Mouse (Mus musculus) heart, embryonic 10.5 days (tissue): Measurements from ENCODE around the gene Pradc1. TPM values are rescaled to one million over a fixed set of nuclear protein-coding genes. Genes with fewer than 3 reads are reported as not detected.

Experiments used
- DNase-seq: peaks from one replicate; pipeline ENCODE4 v3.0.0-alpha.2; 2017; ENCODE audit warnings: low spot score
- H3K27ac ChIP-seq: fragments of 300-500 bp; sonication (generic); 2 replicates; pipeline ENCODE4 v1.5.1; 2016; ENCODE audit warnings: mild to moderate bottlenecking
- H3K27me3 ChIP-seq: fragments of 300-500 bp; sonication (generic); 2 replicates; pipeline ENCODE4 v1.6.1; 2016; ENCODE audit warnings: mild to moderate bottlenecking; ENCODE audit not compliant: poor library complexity, insufficient read depth, severe bottlenecking
- H3K36me3 ChIP-seq: fragments of 300-500 bp; sonication (generic); 2 replicates; pipeline ENCODE4 v1.6.1; 2016; ENCODE audit warnings: mild to moderate bottlenecking, moderate library complexity
- H3K4me1 ChIP-seq: fragments of 300-500 bp; sonication (generic); 2 replicates; pipeline ENCODE4 v1.6.1; 2016; ENCODE audit warnings: mild to moderate bottlenecking
- H3K4me3 ChIP-seq: fragments of 300-500 bp; sonication (generic); 2 replicates; pipeline ENCODE4 v1.5.1; 2016; ENCODE audit warnings: mild to moderate bottlenecking, moderate library complexity
- H3K9me3 ChIP-seq: fragments of 300-500 bp; sonication (generic); 2 replicates; pipeline ENCODE4 v1.6.1; 2016; ENCODE audit warnings: mild to moderate bottlenecking, moderate library complexity
- WGBS: fragments of 180-500 bp; shearing (Covaris S2); methylation state at CpG from one replicate; pipeline ENCODE4 v1.1.7; 2016; 5-methylcytosine and 5-hydroxymethylcytosine counted together
- polyA plus RNA-seq: library from polyadenylated mRNA; unstranded; fragments of >200 nt; fragmentation: Nextera tagmentation; extraction: Ambion mirVana; gene quantifications from 2 replicates; pipeline ENCODE4 v1.2.1, GENCODE M21; 2016

Gene Pradc1
- polyA plus RNA-seq, 1 experiment from 2014 or later: 38.9 TPM

GRCm38 (mm10) chr6:85444266-85444965, 7.4 kb downstream of the Pradc1 start:
- Histone ChIP-seq H3K4me1 (peaks cover 11% of the 10 kb centered on the region; the same call in 1 of the 2 replicates), H3K27me3 (no peaks in the 10 kb centered on the region), H3K36me3 (peaks cover 81% of the 10 kb centered on the region), H3K4me3 (no peak overlapping the region), H3K27ac (no peak overlapping the region), H3K9me3 (no peaks in the 10 kb centered on the region)
- WGBS: 80% methylated on average over 8 of the region's 8 CpGs
- no peak for DNase-seq

DNA sequence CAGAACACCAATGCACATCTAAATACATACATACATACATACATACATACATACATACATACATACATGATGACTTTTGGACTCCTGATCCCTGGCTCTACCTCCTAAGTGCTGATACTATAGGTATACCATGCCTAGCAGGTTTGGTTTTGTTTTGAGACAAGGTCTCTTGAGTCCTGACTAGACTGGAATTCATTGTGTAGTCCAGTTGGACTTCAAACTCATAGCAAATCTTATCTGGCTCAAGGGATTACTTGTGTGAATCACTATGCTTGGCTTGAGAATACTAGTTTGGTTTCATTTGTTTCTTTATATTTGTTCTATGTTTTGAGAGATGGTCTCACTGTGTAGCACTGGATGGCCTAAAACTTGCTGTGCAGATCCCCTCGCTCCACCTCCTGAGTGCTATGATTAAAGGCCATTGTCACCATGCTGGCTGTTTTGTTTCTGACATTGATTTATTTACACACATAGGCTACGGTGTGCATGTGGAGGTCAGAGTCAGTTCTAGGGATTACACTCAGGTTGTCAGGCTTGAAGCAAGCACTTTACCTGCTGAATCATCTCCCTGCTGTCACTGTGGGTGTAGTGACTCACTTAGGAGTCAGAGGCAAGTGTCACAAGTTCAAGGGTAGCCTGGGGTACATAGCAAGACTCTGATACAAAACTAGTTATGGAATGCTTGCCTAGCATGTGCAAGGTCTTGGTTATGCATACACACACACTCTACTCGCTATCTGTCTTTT, 8.1 kb downstream of the Pradc1 start:
- H3K4me1 ChIP-seq: peaks cover 11% of the 10 kb centered on the region; the same call in 1 of the 2 replicates
- 88% methylated on average over 3 of the region's 3 CpGs for WGBS
- no peaks in the 10 kb centered on the region for H3K27me3 ChIP-seq
- H3K36me3 ChIP-seq: peaks cover 89% of the 10 kb centered on the region
- no peaks in the 10 kb centered on the region for H3K9me3 ChIP-seq
- DNase-seq: no peak
- H3K27ac ChIP-seq: no peak overlapping the region
- H3K4me3 ChIP-seq: no peak overlapping the region

GRCm38 (mm10) chr6:85441142-85441541, 10.6 kb downstream of the Pradc1 start:
- no peak for DNase-seq
- no peaks in the 10 kb centered on the region for H3K27me3 ChIP-seq
- H3K9me3 ChIP-seq: no peaks in the 10 kb centered on the region
- WGBS: 93% methylated on average over 4 of the region's 4 CpGs
- no peak overlapping the region for H3K4me3 ChIP-seq
- H3K4me1 ChIP-seq: peaks cover 17% of the 10 kb centered on the region
- peaks cover 84% of the 10 kb centered on the region for H3K36me3 ChIP-seq
- no peak overlapping the region for H3K27ac ChIP-seq

GRCm38 (mm10) chr6:85436631-85437030, 15.1 kb downstream of the Pradc1 start:
- no peak overlapping the region for H3K4me3 ChIP-seq
- WGBS: 77% methylated on average over 5 of the region's 6 CpGs

DNA sequence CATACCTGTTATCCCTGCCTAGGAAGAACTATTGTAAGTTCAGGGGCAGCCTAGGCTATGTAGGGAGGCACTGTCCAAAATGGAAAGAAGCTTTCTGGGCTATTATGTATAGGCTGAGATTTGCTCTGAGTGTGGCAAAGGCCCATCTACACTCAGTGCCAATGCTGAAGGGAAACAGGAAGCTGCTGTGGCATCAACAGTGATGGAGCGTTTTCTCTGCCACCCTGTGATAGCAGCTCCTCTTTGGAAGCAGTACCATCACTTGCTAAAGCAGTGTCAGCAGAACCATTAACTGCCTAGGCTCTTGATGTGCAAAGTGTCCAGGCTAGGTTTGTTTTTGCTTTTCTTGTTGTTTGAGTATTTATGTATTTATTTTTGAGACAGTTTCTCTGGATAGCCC, 15.6 kb downstream of the Pradc1 start:
- Histone ChIP-seq H3K4me3 (no peak overlapping the region), H3K36me3 (peaks cover 35% of the 10 kb centered on the region), H3K27me3 (no peaks in the 10 kb centered on the region), H3K9me3 (no peaks in the 10 kb centered on the region), H3K4me1 (peaks cover 34% of the 10 kb centered on the region), H3K27ac (no peak overlapping the region)
- 86% methylated on average over 1 of the region's 1 CpGs for WGBS
- no peak for DNase-seq

More at GRCm38 (mm10) chr6:85436631-85437030, 15.1 kb downstream of the Pradc1 start:
- Histone ChIP-seq H3K27me3 (no peaks in the 10 kb centered on the region), H3K27ac (no peak overlapping the region), H3K9me3 (no peaks in the 10 kb centered on the region), H3K36me3 (peaks cover 39% of the 10 kb centered on the region), H3K4me1 (peaks cover 30% of the 10 kb centered on the region)
- DNase-seq: no peak

DNA sequence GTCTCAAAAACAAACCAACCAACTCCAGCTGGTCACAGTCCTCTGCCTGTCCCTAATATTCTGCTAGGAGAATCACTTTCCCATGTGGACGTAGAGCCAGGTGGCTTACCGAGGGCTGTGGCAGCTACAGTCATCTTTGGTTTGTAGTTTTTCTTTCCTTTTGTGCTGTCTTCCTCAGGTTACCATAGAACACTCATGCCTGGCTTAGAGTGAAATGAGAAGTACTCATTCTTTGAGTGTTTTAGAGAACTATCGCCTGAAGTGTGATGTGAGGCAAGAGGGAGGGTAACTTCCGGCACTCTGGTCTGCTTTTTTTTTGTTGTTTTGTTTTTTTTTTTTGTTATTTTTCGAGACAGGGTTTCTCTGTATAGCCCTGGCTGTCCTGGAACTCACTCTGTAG, 17.9 kb downstream of the Pradc1 start:
- H3K27me3 ChIP-seq: peaks cover 6% of the 10 kb centered on the region; the same call in 1 of the 2 replicates
- no peaks in the 10 kb centered on the region for H3K9me3 ChIP-seq
- no peak overlapping the region for H3K27ac ChIP-seq
- peaks cover 27% of the 10 kb centered on the region for H3K4me1 ChIP-seq
- DNase-seq: no peak
- WGBS: 85% methylated on average over 5 of the region's 5 CpGs
- H3K4me3 ChIP-seq: no peak overlapping the region
- H3K36me3 ChIP-seq: peaks cover 12% of the 10 kb centered on the region

DNA sequence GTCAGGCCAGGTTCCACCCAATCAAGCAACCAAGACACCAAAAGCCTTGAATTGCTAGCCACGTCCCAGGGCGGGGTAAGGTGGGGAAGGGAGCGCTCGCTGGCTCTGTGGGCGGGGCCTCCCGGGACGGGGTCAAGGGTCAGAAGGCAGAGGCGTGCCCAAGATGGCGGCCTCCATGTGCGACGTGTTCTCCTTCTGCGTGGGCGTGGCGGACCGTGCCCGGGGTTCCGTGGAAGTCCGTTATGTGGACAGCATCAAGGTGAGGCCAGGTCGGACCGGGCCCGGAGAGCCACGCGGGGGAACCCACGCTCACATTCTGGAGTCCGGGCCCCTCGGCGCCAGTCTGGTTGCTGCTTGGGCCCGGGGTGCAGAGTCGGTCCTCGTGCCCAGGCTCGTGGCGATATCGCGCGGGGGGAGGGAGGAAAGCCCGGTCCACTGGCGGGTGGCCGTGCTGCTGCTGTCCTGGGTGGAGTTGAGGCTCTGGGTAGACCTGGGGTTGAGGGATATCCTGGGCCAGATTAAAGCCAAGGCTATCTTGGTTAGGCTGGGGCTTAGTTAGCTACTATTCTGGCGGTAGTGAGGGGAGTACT, 19.8 kb downstream of the Pradc1 start, which contains the start of gene Smyd5:
Gene Smyd5, plus strand, starts transcription at position 148 of the 590 bp plus-strand sequence.
- 0% methylated on average over 38 of the region's 39 CpGs for WGBS

GRCm38 (mm10) chr6:85431274-85431841, 20.4 kb downstream of the Pradc1 start:
- Histone ChIP-seq H3K27ac (peak overlapping the region; percentile 95), H3K4me3 (peak overlapping the region; percentile 98), H3K9me3 (no peaks in the 10 kb centered on the region), H3K4me1 (peaks cover 22% of the 10 kb centered on the region), H3K27me3 (peaks cover 26% of the 10 kb centered on the region; the same call in 1 of the 2 replicates), H3K36me3 (no peaks in the 10 kb centered on the region)
- DNase-seq: no peak
- WGBS: 46% methylated on average over 8 of the region's 8 CpGs

More for the DNA sequence above, 19.8 kb downstream of the Pradc1 start, which contains the start of gene Smyd5:
- Histone ChIP-seq H3K4me1 (peaks cover 22% of the 10 kb centered on the region), H3K27ac (peak within 1 kb of the TSS; percentile 95), H3K4me3 (peak within 1 kb of the TSS; percentile 98), H3K27me3 (peaks cover 20% of the 10 kb centered on the region; the same call in 1 of the 2 replicates), H3K36me3 (no peaks in the 10 kb centered on the region), H3K9me3 (no peaks in the 10 kb centered on the region)
- peak; percentile 95 for DNase-seq

DNA sequence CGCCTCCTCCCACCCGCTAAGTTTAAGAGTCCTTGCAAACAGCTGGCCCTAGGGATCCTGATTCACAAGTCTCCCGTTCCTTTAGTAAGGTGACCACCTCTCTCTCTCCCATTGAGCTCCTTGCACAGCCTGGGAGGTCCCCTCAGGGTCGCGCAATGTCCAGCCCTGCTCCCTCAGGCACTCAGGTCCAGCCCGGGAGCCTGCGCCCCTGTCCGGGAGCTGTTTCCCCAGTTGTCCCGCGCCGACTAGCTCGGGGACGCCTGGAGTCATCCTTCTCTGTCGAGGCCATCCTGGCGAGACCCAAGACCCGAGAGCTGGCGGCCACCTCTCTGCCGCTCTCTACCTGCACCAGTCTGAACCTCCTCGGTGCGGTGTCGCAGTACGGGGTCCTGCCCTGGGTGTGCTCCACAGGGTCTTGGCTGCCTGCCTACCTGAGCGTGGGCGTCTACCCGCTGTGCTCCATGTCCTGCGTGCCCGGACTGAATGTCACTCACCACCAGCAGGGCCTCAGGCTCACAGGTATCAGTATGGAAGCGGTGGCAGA, 27.9 kb downstream of the Pradc1 start, which contains the start of gene Noto:
Gene Noto, plus strand, starts transcription at position 51 of the 544 bp plus-strand sequence.
- H3K9me3 ChIP-seq: no peaks in the 10 kb centered on the region
- DNase-seq: no peak
- H3K36me3 ChIP-seq: no peaks in the 10 kb centered on the region
- H3K4me3 ChIP-seq: peak within 1 kb of the TSS; percentile 42
- 9% methylated on average over 28 of the region's 28 CpGs for WGBS
- H3K4me1 ChIP-seq: peaks cover 6% of the 10 kb centered on the region
- no peak within 1 kb of the TSS for H3K27ac ChIP-seq
- peaks cover 77% of the 10 kb centered on the region for H3K27me3 ChIP-seq

- no peak overlapping the region for H3K4me3 ChIP-seq
- DNase-seq: no peak
- H3K36me3 ChIP-seq: no peaks in the 10 kb centered on the region
- 90% methylated on average over 2 of the region's 2 CpGs for WGBS
- H3K4me1 ChIP-seq: peaks cover 5% of the 10 kb centered on the region
- H3K9me3 ChIP-seq: no peaks in the 10 kb centered on the region
- H3K27me3 ChIP-seq: peaks cover 56% of the 10 kb centered on the region
- H3K27ac ChIP-seq: no peak overlapping the region
Observed at GRCm38 (mm10) chr6:85419150-85419549, 32.6 kb downstream of the Pradc1 start.

DNA sequence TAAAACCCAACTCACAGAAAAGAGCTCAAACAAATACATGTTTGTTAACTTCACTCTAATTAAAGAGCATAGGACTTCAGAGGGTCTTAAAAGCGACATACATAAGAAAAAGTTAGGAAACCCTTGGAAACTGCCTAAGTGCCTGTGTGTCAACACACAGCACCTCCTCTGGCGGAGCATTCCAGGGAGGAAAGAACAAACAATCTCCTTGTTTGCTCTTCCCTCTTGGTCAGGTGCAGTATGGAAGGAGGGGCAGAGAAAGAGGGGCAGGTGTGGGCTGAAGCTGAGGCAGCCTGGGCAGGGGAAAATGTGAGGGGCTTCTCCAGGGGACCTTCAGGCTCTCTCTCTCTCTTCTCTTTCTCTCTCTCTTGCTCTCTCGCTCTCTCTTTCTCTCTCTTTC, 35.9 kb downstream of the Pradc1 start:
- WGBS: 38% methylated on average over 3 of the region's 3 CpGs
- H3K36me3 ChIP-seq: no peaks in the 10 kb centered on the region
- no peak overlapping the region for H3K4me3 ChIP-seq
- H3K4me1 ChIP-seq: no peaks in the 10 kb centered on the region
- no peak overlapping the region for H3K27ac ChIP-seq
- no peak for DNase-seq
- H3K9me3 ChIP-seq: no peaks in the 10 kb centered on the region
- peaks cover 24% of the 10 kb centered on the region; the same call in 1 of the 2 replicates for H3K27me3 ChIP-seq

DNA sequence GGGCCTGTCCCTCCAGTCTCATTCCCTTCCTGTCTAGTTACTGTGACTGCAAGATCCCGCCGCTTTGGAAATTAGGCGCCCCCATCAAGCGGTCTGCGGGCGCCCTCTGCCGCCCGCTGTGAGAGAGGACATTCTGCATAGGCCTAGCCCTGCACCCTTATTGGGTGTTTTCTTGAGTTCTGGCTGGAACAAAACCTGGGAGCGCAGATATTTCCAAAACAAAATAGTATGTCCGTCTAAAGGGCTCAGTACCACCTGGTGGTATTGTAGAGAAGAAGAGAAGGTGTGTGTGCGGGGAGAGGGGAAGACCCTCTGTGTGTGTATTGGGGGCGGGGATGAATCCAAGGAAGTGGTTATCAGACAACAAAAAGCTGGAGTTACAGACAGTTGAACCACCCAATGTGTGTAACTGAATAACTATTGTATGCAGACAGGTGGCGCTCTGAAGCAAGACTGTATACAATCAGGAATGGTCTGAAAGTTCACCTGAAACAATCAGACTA, 40.9 kb downstream of the Pradc1 start:
- no peak overlapping the region for H3K4me3 ChIP-seq
- no peaks in the 10 kb centered on the region for H3K9me3 ChIP-seq
- H3K36me3 ChIP-seq: no peaks in the 10 kb centered on the region
- DNase-seq: peak; percentile 88
- no peak overlapping the region for H3K27ac ChIP-seq
- peaks cover 60% of the 10 kb centered on the region for H3K27me3 ChIP-seq
- 12% methylated on average over 13 of the region's 13 CpGs for WGBS
- H3K4me1 ChIP-seq: peaks cover 8% of the 10 kb centered on the region; the same call in 1 of the 2 replicates
